Mouse (Mus musculus) embryo, embryonic 11 days (tissue): ENCODE measurements at regions not wholly inside any gene's neighbourhood (a gene's known extent, or its start where the extent isn't known, plus 50 kb on each side); places are given as distances from the start of the nearest gene placed in this dataset.
"Not testable (repeated sequence)": the region's sequence is repeated elsewhere in the genome, so short reads cannot be mapped to it uniquely, and the experiment has no call there.

Experiments
- DNase-seq: peaks from one replicate; pipeline ENCODE4 v3.0.0-alpha.2; 2015

DNA sequence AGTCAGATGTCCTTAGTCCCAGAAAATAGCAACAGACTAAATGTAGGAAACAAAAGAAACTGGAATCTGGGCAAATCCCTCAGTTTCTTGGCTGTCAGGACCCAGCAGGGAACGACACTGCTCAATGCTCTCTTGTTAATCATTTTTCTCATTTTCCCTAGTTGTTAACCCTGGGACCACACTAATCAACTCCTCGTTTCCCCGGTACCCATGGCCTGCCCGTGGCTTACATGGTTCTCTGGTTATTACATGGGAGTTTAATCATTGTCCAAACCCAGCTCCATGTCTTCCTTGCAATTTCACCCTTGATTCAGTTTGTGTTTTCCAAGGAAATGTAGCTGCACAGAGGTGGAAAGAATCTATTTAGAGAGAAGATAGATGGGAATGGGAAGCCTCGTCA lies 580.1 kb upstream of the Klhl29 start:
- DNase-seq: no peak

DNA sequence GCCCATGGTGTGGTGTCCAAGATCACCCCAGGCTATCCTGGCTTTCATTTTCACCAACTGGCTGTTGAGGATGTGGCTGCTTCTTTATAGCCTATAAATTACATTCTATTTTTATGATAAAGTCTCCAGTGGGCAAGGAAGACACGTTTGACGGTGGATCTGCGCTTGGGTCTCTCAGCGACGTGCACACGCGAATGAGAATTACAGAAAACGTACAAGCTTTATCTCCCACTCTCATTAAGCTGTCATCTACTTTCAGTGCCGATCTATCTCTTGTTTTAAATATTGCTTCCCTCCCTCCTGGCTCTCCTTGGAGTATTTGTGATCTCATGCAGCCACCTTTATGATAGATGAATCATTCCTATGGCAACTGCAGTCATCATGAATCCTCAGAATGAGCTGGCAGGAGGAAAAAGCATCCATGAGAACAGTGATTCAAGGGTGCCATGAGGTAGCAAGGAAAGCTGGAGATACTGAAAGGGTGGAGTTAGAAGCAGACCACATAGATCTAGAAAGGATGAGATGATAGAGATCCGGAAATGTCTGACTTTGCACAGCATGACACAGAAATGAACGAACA lies 568.0 kb upstream of the Klhl29 start:
- no peak for DNase-seq

DNA sequence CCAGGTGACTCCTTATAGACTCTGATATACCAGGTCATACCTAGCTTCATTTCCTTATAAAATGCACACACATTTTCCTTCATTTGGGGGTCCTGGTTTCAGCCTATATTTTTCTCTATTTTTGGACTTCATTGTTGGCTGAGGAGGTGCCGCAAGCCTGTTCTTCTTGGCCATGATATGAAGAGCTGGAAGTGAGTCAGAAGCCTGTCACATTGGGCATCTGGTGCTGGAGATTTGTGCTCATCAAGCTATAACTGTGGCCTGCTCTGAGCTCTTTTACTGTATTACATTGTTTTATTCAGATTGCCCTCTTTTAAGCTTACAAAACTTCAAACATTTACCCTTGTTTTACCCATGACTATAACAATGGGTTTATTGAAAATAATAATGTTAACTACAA lies 545.8 kb upstream of the Klhl29 start:
- DNase-seq: no peak

DNA sequence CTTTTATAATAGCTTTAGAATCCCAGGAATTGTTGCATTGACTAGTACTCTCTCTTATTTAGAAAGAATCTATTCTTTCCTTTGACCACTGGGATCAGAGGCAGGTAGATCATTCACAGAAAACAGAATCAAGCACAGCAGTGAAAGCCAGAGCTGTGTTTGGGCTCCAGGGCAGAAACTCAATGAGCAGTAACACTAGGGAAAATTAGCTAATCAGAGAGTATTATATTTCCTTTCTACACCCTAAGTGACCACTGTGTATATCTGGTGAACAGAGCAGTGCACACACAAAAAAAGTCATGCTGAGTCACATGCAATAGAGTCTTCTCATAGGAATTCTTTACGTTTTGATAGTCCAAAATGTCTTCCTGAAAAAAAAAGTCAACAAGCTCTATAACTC lies 542.5 kb upstream of the Klhl29 start:
- DNase-seq: no peak

DNA sequence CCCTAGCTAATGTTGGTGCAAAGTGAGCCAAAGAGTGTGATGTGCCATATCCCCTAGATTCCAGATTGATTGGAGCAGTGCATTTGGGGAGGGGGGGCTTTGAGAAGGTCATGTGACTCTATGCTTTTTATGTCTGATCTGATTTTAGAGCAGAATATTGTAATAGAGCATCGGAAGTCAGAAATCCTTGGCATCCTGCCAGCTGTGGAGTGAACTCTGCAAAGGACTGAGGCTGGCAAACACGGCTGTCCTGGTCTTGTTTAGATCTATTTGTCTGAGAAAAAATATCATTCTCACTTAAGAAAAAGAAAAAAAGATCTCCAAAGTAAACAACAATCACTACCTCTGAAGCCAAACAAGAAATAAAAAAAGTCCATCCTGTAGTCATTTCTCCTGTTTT lies 530.8 kb upstream of the Klhl29 start:
- DNase-seq: no peak

DNA sequence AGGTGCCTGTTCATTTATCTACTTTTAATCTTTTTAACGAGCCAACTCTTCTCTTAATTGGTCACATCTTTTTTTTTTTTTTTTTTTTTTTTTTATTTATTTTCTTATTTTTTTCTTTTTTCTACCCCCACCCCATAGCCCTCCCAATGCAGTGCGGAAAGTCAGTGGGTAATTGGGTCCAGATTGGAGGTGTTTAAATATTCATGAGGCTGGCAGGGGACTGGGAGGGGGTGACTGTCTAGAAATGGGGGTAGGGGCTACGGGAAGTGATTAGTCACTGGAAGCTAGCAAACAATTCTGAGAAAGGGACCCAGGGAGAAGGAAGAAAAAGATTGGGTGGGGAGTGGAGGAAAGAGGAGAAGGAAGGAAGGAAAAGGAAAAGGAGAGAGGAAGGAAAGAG lies 516.3 kb upstream of the Klhl29 start:
- not testable (repeated sequence) for DNase-seq

DNA sequence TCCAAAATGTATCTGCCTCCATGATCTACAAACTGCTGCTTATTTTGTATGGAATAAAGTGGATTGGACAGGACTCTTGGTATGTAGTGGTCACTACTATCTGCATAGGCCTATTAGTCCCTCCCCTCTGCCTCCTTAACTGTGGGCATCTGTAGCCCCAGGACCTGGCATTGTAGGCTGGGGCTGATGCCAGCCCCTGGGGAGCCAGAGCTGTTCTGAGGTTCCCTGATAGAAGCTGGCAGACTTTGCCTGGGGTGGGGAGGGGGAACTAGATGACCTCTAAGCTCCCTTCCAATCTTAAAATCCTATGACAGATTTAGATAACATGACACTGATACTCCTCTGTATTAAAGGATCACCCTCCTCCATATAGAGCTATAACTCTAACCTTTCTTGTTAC lies 491.2 kb upstream of the Klhl29 start:
- no peak for DNase-seq

DNA sequence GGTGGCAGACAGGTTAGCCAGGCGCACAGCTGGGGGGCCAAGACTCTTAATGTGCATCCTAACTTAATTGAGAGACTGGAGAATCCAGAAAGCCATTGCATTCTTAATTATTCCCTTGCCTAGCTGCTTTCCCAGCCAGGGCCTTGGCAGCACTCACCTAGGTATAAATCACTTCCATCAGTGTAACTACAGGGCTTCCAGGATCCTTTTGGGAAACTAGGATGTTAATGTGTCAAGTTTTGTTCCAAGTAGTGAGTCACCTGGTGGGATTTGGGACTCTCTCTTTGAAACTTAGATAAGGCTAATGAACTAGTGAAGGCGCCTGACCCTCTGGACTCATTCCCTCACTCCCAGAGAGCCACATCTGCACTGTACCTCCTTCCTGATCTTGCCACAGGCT lies 484.3 kb upstream of the Klhl29 start:
- DNase-seq: no peak

DNA sequence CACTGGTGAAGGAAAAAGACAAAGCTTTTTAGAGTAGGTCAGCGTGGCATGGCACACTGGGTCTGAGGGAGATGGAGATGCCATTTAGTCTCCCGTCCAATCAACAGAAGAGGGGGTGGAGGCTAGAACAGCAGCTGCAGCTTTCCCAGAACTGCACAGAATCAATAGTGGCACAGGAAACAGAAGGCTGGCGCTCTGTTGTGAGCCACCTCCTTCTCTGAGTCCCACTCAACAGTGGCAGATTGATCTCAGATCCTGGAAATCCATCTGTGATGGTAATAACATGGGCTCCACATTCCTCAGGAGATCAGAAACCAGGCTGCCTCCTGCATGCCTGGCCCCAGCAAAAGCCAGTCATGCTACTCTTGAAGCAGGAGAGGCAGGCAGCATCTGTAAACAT lies 480.9 kb upstream of the Klhl29 start:
- peak; percentile 22 for DNase-seq

DNA sequence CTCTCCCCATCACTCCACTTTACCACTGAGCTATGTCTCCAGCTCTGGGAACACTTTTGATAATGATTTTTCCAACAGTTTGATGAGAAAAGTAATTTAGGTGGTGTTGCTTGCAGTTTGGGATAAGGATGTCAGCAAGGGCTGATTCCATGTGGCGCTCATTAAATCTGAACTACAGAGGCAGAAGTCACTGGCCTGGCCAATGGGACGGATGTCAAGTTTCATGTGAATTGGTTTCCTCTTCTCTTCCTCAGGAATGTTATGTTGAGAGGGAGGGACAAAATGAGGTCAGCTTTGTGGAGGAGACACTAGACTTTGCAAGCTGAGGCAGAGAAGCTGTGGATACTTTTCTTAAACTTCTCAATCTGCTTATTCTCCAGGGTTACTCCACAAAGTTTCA lies 434.9 kb upstream of the Klhl29 start:
- no peak for DNase-seq

DNA sequence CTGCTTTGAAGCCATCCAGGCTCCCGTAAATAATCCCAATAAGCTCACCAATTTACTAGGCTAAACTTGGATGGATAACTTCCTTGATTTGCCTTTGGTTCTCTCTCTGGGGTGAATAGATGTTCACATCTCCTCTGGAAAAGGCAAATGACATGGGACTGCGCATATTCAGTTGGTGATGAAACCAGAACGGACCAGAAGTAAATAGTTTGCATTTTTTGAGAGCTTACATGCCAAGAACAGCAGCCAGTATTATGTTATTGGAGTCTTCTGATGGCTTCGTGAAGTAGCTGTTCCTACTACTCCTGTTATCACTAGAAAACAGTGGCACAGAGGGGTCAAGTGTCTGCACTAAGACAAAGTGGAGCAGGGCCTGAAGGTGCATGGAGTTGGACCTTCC lies 434.5 kb upstream of the Klhl29 start:
- no peak for DNase-seq

DNA sequence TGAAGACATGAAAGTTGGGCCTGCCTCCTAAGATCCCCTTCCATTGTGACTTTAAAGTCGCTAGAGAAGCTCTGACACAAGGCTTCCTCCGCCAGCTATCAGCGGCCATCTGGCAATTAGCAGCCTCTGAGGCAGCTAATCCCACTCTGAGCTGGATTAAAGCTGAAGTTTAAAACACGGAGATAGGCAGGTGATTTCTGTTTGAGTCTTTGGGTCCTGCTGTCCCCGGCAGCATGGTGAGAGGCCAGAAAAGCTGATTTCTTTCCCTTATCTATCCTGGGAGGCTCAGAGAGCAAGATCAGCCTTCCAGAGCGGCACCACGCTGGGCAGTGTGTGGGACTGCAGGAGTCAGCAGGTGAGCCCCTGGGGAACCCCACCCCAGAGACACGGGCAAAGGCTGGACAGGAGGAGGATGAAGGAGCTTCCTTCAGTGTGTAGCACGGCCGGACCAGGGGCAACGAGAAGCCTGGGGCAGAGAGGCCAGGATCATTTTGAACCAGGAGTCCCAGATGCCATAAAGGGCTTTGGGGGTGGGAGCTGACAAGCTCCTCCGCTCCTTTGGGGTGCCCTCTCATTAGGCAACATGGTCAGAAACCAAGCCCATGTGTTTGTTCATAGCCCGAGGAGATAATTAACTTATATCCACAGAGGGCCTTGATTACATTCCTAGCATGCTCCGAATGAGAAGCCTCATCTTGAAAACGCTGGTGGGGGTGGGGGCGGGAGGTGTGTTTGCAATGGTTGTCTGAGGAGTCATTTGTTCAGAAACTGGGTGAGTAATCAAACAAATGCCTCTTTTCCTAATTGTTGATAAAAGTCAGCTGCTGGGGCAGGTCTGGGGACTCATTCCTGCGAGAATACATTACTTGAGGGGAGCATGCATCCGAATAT lies 432.8 kb upstream of the Klhl29 start:
- DNase-seq: peak; percentile 6

DNA sequence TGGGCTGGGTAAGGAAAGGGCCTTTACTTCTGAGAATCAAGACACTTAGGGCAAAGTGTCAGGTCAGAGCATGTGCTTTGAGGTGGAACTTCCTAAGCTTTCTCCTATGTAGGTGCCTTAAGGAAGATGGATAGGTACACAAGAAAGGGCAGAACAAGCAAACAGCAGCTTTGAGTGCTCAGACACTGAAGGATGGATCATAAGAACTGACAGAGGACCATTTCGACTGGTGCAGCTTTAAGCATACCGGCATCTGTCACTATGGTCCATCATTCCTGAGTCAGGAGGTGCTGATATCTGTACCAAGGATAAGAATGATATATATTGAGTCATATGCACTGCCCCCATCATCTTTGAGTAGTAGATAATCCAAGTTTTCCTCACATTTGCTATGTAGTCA lies 430.2 kb upstream of the Klhl29 start:
- no peak for DNase-seq

DNA sequence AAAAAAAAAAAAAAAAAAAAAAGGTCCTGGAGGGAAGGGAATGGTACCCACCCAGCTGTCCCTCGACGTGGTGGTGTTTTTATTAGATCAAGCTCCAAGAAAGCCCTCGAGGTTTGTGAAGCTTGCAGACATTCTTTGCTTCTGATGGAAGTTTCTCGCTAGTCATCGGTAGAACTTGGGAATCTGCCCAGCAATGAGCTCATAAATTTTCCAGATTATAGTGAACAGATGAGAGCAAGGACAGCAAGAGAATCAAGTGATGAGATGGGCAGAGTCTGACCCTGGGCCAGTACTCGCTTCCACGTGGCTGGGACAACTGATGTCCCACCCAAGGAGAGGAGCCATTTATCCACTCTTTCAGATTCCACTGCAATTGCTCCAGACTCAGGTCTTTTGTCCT lies 417.6 kb upstream of the Klhl29 start:
- no peak for DNase-seq

DNA sequence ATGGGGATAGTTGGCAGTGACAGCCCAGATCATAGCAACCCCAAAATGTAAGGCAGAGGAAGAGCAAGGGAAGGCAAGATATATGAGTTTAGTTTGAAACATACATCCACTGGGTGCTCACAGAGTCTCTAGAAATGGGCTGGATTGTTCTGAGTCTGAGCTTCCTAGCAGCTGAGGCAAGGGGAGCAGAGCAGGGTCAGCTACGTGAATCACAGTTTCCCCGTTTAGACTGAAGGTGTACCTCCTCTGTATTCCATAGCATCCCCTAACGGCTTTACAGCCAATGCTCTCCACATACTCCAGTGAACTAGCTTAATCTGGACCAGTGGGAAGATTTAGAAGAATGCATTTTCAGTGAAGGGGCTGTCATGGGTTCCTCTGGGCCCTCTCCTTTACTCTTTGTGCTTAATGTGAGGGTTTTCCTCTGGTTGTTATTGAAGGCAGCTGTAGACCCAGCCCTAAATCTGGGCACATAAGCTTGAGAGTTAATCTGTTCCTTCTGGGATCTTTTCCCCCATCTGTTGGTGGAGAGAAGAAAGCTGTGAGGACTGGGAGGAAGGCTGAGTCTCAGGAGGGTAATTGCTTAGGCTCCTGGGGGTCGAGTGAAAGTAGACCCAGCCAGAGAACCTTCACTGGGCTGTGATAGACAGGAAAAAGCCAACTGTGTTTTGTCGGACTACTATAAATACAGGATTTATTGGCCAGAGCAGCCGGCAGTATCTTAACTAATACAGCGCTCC lies 411.8 kb upstream of the Klhl29 start:
- peak; percentile 37 for DNase-seq

DNA sequence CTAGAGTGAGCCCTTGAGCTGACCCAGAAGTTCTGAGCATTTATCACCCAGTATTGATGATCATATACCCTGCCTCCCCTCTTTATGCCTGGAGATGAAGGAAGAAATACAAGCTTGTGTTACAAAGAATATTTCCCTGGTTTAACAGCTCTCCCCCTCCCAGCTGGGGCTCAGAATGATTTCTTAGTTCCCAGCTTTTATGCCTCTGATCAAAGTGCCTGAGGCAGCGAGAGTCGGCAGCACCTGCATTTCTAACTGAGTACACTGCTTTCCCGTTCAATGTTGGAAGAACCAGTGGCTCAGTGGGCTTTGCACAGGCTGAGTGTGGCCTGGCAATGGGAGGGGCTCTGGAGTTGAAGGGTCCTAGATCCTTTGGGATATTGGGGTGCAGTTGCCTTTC lies 405.8 kb upstream of the Klhl29 start:
- DNase-seq: no peak

DNA sequence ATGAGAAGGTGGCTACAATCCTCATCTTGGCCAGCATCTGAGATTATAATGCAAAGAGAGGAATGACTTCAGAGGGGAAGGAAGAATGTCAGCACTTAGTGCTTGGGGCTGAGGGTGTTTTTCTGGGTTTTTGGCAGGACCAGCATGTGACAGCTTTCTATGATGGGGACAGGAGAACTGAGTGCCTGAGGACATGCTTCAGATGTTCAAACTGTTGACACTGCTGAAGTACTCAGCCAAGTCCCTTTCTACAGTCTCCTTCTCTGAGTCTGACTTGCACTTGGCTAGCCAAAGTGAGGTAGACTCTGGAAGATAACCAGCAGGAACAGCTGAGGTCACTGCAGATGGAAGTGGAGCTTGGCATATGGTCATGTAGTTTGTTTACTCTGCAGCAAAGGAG lies 402.1 kb upstream of the Klhl29 start:
- DNase-seq: no peak

DNA sequence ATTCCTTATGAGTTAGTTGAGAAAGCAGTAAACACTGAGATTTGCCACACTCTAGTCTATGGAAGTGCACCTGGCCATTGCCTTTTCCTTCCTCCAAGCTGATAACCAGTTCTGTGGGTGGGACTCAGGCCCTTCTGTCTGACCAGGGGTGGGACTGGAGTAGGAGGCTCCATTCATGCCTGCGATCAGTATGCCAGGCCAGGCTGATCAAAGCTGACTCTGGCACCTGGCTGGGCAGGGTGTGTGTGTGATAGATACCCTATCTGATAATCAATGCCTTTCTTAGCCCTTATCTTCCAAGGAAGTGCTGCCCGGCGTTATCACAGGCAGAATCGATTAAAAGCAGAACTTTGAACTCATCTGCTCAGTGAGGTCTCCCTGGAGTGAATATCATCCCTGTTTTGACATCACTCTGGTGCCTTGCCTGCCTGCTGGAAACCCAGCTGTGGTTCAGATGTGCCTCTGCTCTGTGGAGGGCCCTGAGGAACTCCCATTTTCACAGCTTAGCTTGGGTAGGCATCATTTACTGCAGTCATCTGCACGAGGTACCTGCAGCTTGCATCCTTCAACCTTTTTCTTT lies 396.0 kb upstream of the Klhl29 start:
- DNase-seq: no peak

DNA sequence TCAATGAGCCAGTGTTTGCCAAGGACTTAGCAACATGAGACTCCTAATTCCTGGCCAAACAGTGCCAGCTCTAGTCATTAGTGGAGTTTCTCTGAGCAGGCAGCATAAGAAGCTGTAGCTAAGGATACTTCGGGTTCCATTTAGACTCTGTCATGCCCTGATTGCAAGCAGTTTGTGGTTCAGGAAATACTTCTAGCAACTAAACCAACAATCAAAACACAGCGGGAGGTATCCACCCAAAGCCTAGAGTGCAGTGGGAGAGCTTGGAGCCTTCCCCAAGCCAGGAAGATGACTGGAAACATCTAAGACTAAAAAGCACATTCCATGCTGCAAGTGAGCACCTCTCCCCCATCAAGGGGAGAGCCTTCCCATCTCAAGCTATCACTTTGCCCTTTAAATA lies 395.0 kb upstream of the Klhl29 start:
- DNase-seq: no peak

DNA sequence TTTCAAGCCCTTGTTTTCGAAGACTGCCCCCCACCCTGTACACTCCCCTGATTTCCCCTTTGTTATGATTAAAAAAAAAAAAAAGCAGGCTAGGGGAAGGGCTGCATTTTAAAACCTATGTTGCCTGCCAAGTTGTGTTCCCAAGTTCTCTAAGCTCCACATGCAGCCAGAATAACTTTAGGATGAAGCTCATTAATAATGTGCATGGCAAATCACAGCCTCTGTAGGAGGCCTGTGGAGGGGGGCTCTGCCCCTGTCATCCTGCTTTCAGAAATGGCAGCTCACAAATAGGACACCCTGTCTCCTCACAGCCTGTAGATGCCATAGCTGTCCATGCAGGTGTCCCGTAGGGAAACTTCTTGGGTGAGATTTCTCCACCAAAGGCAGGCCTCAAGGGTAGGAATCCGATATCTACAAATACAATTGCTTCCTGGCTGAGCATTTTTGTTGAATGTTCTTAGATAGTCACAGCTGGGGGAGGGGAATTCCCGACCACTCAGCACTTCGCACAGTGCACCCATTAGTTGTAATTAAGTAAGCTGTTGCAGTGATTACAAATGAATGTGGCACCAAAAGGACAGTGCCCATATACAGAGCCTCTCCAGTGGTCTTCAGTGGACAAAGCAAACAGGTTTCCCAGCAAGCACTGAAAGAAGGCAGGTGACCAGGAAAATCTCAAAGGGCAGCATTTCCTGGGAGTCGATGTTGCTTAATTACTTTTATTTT lies 389.1 kb upstream of the Klhl29 start:
- no peak for DNase-seq

DNA sequence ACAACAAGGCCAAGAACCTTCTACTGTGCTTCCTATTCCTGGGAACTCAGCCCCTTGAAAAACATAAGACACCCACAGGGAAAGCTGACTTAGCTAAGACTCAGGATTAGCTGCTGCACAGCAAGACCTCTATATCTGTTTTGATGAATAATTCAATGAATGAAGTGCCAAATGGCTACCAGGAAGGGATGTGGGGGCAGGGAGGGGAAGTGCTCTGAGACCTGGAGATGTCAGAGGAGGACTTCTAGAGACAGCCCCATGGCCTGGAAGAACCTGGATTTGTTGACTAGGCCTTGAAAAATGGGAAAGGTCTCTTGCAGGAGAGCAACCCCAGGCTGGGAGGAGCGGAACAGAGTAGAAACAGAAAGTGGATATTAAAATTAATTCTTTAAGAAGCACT lies 388.5 kb upstream of the Klhl29 start:
- DNase-seq: no peak

DNA sequence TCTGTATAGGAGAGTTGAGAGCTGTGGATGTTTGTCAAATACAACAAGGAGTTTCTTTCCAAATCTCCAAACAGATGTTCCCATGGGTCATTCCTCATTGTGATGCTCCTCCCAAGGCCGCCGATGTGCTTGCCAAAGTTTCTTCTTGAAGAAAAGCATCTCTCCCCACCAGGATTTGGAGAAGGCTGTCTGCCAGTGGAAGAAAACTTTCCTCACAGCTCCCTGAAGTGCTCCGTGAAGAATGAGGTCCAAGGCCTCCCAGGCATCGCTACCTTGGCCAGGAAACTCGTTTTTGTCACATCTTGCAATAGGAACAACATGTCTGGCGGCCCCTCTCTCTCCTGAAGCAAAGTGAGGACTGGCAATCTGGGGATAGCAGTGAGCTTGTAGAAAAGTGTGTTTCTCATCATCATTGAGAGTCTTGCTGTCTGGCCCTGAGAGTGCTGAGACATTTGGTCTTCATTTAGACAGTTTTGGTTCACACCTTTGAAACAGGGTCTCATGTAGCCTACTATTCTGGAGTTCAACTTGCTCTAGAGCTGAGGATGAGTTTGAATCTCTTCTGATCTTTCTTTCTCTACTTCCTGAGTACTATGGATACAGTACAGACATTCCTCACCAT lies 386.9 kb upstream of the Klhl29 start:
- DNase-seq: no peak

DNA sequence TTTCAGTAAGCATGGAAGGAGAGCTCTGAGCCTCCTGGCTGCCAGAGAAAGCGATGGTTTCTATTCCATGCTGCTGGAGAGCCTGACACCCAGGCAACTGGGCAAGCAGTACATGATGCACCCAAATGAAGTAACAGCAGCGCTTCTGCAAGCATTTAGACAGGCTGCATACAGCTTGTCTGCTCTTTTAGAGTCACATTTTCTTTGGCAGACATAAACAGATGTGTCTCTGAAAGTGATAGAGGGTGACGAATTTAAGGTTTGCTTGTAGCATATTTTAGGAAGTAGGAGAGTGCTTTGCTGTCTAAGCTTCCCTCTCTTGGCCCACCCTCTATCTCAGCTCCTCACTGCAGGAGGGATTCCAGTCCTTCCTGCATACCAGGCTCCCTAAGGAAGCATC lies 384.0 kb upstream of the Klhl29 start:
- no peak for DNase-seq
